Mouse (Mus musculus): ENCODE results near the gene Thsd7b.

GRCm38 (mm10) chr1:129838486-129838885, 565.4 kb downstream of the Thsd7b start:
- TF ChIP-seq TCF12 (IDR thresholded peaks at IDR 0.05; ENCODE audit: insufficient read depth, poor library complexity, severe bottlenecking) (no peak), MYOD1 (IDR thresholded peaks at IDR 0.05; ENCODE audit: control insufficient read depth in 1 of 3, insufficient read length in 2 of 3, low read depth in 2 of 3) (no peak), POLR2A (IDR thresholded peaks at IDR 0.05; ENCODE audit: insufficient read length, low read depth) (no peak), POLR2AphosphoS2 (IDR thresholded peaks at IDR 0.05; ENCODE audit: insufficient read length, low read depth) (no peak), MYOG (IDR thresholded peaks at IDR 0.05; ENCODE audit: control insufficient read depth in 1 of 3, insufficient read depth in 1 of 3, insufficient read length in 2 of 3, low read depth in 2 of 3) (no peak), MAX (IDR thresholded peaks at IDR 0.05; ENCODE audit: low read depth) (no peak)
